Mouse (Mus musculus) sigmoid colon, adult 10 weeks (tissue): ENCODE data around the gene Camkk2. TPM values are rescaled to one million over a fixed set of nuclear protein-coding genes. Genes with fewer than 3 reads are reported as not detected.

Source experiments
- polyA plus RNA-seq: library from polyadenylated mRNA; stranded (reverse); fragments of 350-450 nt; fragmentation: Illumina TruSeq; extraction: RNeasy Lipid Tissue Mini Kit (QIAGEN cat#74804); gene quantifications from one replicate; pipeline ENCODE4 v1.2.3, GENCODE M21; 2014; ENCODE audit warnings: low read depth, low replicate concordance

Camkk2 gene
- 4.6 TPM for polyA plus RNA-seq

GRCm38 (mm10) chr5:122779277-122779834 is at the start of gene Camkk2:
Camkk2 (minus strand) TSS chr5:122779409.

GRCm38 (mm10) chr5:122820777-122821523 is 41.7 kb upstream of the Camkk2 start, which contains the start of gene Anapc5:
Anapc5 (minus strand) TSS chr5:122821339.

DNA sequence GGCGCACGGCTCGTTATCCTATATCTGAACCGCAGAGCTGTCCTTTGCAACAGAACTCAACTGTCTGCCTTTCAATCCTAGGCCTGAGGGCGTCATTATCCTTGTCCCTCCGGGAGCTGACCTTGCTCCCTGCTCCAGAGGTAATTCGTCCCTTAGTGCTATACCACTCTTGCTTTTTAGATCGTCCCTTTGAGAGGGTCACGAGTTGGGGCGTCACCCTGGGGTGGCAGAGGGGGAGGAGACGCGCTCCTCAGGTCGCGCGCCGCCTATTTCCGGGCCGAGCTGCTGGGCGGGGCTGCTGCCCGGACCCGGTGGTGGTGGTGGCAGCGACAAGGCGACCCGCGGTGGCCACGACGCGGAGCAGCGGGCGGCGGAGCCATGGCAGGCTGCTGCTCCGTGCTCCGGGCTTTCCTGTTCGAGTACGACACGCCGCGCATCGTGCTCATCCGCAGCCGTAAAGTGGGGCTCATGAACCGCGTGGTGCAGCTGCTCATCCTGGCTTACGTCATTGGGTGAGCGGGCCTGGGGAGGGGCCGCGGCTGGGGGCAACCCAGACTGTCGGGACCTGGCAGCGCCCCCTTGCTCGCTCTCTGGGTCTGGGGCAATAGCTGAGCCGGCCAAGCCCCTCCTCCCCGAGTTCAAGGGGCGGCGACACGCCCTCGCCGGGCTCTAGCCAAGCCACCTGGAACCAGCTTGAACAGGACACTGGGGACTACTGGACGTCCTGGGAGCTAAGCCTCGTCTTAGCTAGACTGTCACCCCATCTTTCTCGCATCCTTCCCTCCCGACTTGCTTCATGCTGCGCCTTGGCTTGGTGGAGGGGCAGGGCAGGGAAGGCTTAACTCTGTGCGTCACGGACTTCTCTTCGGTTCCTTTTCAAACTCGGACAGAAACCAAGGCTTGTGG is 71.7 kb downstream of the Camkk2 start, which contains the start of gene P2rx4:
TSS of gene P2rx4 (plus strand) at position 269 of the 906 bp plus-strand sequence.

Other genes with a start within 250 kb of the Camkk2 start
- 17.9 TPM for gene Ift81, start 164.9 kb downstream of the Camkk2 start, polyA plus RNA-seq
- 8.0 TPM for gene P2rx7, start 135.5 kb downstream of the Camkk2 start, polyA plus RNA-seq
- 69.1 TPM for gene P2rx4, start 71.9 kb downstream of the Camkk2 start, polyA plus RNA-seq
- gene Anapc5, start 41.9 kb upstream of the Camkk2 start, polyA plus RNA-seq, result 159 TPM
- gene Rnf34, start 70.6 kb upstream of the Camkk2 start, polyA plus RNA-seq, result 10.4 TPM
- 19.0 TPM for gene Kdm2b, start 210.4 kb upstream of the Camkk2 start, polyA plus RNA-seq
- 2.2 TPM for gene Orai1, start 235.7 kb upstream of the Camkk2 start, polyA plus RNA-seq